Mouse (Mus musculus) liver (tissue): ENCODE measurements around the gene Coro1c.
A peak's percentile ranks its signal among the peaks of the same experiment; 100 is the strongest.

ENCODE experiments used
- DNase-seq: peaks from one replicate; pipeline ENCODE4 v3.0.0-alpha.2; 2020; ENCODE audit warnings: mixed read lengths

Coro1c gene

GRCm38 (mm10) chr5:113921310-113922166, 13.0 kb upstream of the Coro1c start:
- DNase-seq: no peak

DNA sequence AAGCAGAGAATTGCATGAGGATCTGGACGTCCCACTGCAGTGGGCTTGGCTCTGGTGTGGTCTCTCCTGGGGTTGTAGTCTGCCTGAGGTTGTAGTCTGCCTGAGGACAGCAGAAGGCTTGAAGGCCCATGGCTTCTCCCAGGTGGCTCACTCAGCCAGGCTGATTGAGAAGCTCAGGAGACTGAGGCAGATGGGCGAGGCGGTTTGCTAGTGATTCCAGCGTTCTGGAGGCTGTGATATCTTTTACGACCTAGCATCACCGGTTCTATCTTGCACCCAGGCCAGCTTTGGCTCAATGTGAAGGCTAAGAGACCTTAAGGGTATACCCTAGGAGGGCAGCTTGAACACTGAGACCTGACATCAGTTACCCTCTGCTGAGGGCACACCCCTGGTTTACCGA, 10.5 kb upstream of the Coro1c start:
- no peak for DNase-seq

DNA sequence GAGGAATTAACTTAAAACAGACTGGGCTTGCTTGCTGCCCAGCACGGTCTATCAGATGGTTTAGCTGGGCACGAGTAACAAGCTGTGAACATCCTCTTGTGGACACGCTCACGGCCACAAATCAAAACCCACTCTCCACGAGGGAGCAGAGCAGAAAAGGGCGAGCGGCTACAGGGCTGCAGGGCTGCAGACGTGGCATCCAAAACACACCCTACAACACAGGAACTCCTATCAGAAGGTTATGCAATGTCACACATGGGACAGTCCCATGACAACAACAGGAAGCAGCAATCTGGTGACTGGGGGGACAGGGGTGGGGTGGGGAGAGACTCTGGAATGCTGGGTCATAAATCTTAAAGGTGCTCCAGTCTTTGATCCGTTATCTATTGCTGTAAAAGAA, 10.1 kb upstream of the Coro1c start:
- no peak for DNase-seq

- no peak for DNase-seq
These were observed 2.1 kb upstream of the Coro1c start for GRCm38 (mm10) chr5:113910705-113911104.

DNA sequence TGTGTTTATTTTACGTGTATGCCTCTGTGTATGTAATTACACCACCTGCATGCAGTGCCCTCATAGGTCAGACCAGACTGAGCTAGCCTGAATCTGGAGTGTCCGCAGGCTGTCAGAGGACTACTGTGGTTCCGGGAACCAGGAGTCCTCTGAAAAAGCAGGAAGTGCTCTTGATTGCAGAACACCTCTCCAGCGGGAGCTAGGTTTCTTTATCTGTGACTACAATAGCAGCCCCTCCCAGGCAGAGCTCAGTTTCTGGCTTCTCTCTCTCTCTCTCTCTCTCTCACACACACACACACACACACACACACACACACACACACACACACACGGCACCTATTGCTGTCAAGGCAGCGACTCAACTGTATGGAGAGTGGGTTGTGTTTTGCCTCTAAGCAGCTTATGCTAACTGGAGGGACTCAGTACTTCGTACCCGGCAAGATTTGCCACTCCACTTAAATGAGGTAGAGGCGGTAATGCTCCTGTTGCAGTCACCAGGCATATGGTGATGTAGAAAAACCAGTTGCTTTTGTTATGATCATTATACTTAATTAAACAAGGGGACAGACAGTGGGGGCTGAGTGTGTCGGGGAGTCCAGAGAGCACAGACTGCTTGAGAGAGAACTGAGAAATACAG, 1.6 kb upstream of the Coro1c start:
- DNase-seq: peak; percentile 41

GRCm38 (mm10) chr5:113907786-113908567, 581 bp downstream of the Coro1c start:
- peak; percentile 87 for DNase-seq

- peak; percentile 81 for DNase-seq
These were observed 1.4 kb downstream of the Coro1c start for GRCm38 (mm10) chr5:113906958-113907735.

GRCm38 (mm10) chr5:113904987-113905386, 3.6 kb downstream of the Coro1c start:
- DNase-seq: no peak

- no peak for DNase-seq
These were observed 5.6 kb downstream of the Coro1c start for GRCm38 (mm10) chr5:113902983-113903382.

- DNase-seq: peak; percentile 41
These were observed 6.5 kb downstream of the Coro1c start for GRCm38 (mm10) chr5:113902017-113902416.

- DNase-seq: no peak
These were observed 7.4 kb downstream of the Coro1c start for GRCm38 (mm10) chr5:113901074-113901571.

GRCm38 (mm10) chr5:113899543-113899942, 9.0 kb downstream of the Coro1c start:
- no peak for DNase-seq

- DNase-seq: no peak
These were observed 16.6 kb downstream of the Coro1c start for GRCm38 (mm10) chr5:113892005-113892404.

- DNase-seq: no peak
These were observed 17.7 kb downstream of the Coro1c start for GRCm38 (mm10) chr5:113890874-113891273.

DNA sequence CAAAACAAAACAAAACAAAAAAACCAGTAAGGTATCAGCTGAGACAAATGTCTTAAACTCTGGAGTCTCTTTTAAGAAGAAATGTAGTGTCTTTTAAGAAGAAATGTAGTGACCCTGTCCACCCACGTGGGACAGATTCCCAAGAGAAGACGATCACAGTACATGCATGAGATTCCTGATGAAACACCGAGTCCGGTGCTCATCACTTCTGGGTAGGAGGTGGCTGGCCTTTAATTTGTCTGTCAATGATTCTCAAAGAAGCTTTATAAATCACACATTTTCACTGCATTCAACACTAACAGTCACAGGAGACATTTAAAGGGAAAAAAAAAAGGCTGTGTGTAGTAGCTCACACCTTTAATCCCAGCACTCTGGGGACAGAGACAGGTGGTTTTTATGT, 18.6 kb downstream of the Coro1c start:
- no peak for DNase-seq

DNA sequence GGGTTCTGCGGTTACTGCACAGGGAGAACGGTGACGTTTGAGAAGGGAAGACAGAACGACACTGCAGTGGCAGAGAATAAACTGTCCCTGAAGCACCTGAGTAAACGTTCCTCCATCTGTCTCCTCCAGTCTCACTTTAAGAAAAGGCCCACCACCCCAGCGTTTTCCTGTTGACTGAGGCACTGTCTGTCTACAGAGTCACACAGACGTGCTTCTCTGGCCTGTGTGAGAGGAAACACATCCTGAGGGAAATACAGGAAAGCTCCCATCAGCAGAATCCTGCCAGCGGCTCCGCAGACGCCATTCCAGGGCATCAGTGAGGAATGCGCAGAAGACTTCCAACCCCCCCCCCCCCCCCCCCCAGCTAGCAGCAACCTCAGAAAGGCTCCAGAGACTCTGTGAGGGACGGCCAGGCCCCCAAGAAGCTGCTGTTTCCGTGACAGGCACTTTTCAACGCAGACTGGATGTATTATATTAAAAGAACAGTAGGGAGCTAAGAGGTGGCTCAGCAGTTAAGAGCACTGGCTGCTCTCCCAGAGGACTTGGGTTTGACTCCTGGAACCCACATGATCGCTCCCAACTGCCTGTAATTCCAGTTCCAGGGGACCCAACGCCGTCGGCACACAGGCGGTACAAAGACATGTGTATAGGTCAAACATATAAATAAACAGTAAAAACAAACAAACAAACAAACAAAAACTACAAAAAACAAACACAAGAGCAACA, 19.2 kb downstream of the Coro1c start:
- DNase-seq: peak; percentile 36

GRCm38 (mm10) chr5:113888186-113888795, 20.3 kb downstream of the Coro1c start:
- no peak for DNase-seq

- no peak for DNase-seq
These were observed 21.4 kb downstream of the Coro1c start for GRCm38 (mm10) chr5:113887132-113887531.

DNA sequence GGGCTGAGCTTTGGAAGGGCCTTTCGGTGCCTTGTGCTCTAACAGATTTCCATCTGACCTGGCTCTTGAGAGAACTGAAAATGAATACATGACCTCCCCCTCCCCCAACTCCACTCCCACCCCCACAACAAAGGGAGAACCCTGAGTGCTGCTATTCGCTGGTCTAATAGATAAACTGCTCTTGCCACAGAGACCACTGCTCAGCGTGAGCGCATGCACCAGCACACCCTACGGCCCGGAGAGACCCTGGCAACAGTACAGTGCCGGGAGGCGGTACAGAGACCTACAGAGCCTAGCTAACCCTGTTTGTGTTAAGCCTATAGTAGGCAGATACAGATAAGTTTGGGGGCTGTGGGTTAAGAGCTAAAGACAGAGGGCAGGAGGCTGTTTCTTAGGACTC, 22.9 kb downstream of the Coro1c start:
- DNase-seq: no peak

- no peak for DNase-seq
These were observed 23.8 kb downstream of the Coro1c start for GRCm38 (mm10) chr5:113884750-113885149.

DNA sequence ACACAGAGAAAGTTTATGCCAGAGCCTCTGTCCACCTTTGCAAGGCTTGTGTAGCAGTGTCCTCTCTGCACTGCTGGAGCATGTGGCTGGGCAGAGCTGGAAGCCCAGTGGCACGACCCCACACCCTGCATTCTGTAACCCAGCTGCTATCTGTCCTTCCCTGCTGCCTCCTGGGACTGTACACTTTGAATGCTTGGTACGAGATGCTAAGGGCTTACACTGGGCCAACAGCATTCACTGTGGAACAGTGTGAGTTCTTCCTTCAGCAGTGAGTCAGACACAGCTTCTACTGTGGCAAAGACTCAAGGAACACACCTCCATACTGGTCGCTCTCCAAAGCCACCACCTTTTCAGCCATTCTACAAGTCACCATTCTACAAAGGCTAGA, 25.2 kb downstream of the Coro1c start:
- DNase-seq: no peak
